Mouse (Mus musculus): ENCODE data around the gene Fkbp9. TPM values are rescaled to one million over a fixed set of nuclear protein-coding genes. Genes with fewer than 3 reads are reported as not detected.

Gene Fkbp9
- polyA plus RNA-seq, 1 experiment from 2014 or later: 27.5 TPM

GRCm38 (mm10) chr6:56832407-56832796 lies 543 bp downstream of the Fkbp9 start:
- 4% methylated on average over 15 of the region's 15 CpGs for WGBS
- H3K4me2 ChIP-seq (ENCODE audit: low read length): peak overlapping the region; percentile 87
- peak; percentile 26 for ATAC-seq

GRCm38 (mm10) chr6:56832830-56833229 lies 971 bp downstream of the Fkbp9 start:
- no peaks in the 10 kb centered on the region for H3K27me3 ChIP-seq (replicated peaks; ENCODE audit: control insufficient read depth, insufficient read depth, low read length)
- no peaks in the 10 kb centered on the region for H3K36me3 ChIP-seq (ENCODE audit: control insufficient read depth, insufficient read depth)
- ATAC-seq: no peak

More at GRCm38 (mm10) chr6:56832407-56832796, 543 bp downstream of the Fkbp9 start:
- no peaks in the 10 kb centered on the region for H3K36me3 ChIP-seq (ENCODE audit: control insufficient read depth, insufficient read depth)
- H3K4me3 ChIP-seq (replicated peaks; ENCODE audit: low read length): peak overlapping the region; percentile 63
- no peaks in the 10 kb centered on the region for H3K27me3 ChIP-seq (replicated peaks; ENCODE audit: control insufficient read depth, insufficient read depth, low read length)
- H3K9ac ChIP-seq (replicated peaks; ENCODE audit: low read depth, low read length): peak overlapping the region; percentile 70
- H3K27ac ChIP-seq (ENCODE audit: low read length): no peak overlapping the region
- no peaks in the 10 kb centered on the region for H3K9me3 ChIP-seq (ENCODE audit: control insufficient read depth, low read length)
- peaks cover 8% of the 10 kb centered on the region; the same call in 1 of the 2 replicates for H3K4me1 ChIP-seq (replicated peaks; ENCODE audit: control insufficient read depth, insufficient read depth, low read length)

GRCm38 (mm10) chr6:56834769-56835168 lies 2.9 kb downstream of the Fkbp9 start:
- H3K9ac ChIP-seq (replicated peaks; ENCODE audit: low read depth, low read length): no peak overlapping the region
- WGBS: 61% methylated on average over 5 of the region's 5 CpGs
- H3K4me1 ChIP-seq (replicated peaks; ENCODE audit: control insufficient read depth, insufficient read depth, low read length): peaks cover 8% of the 10 kb centered on the region; the same call in 1 of the 2 replicates
- no peaks in the 10 kb centered on the region for H3K27me3 ChIP-seq (replicated peaks; ENCODE audit: control insufficient read depth, insufficient read depth, low read length)
- H3K4me2 ChIP-seq (ENCODE audit: low read length): no peak overlapping the region
- no peak overlapping the region for H3K4me3 ChIP-seq (replicated peaks; ENCODE audit: low read length)
- no peaks in the 10 kb centered on the region for H3K9me3 ChIP-seq (ENCODE audit: control insufficient read depth, low read length)
- no peak for ATAC-seq
- no peak overlapping the region for H3K27ac ChIP-seq (ENCODE audit: low read length)
- no peaks in the 10 kb centered on the region for H3K36me3 ChIP-seq (ENCODE audit: control insufficient read depth, insufficient read depth)

More at GRCm38 (mm10) chr6:56832830-56833229, 971 bp downstream of the Fkbp9 start:
- Histone ChIP-seq H3K4me2 (ENCODE audit: low read length) (no peak overlapping the region), H3K27ac (ENCODE audit: low read length) (no peak overlapping the region), H3K4me1 (replicated peaks; ENCODE audit: control insufficient read depth, insufficient read depth, low read length) (peaks cover 8% of the 10 kb centered on the region; the same call in 1 of the 2 replicates), H3K4me3 (replicated peaks; ENCODE audit: low read length) (no peak overlapping the region), H3K9ac (replicated peaks; ENCODE audit: low read depth, low read length) (no peak overlapping the region), H3K9me3 (ENCODE audit: control insufficient read depth, low read length) (no peaks in the 10 kb centered on the region)

GRCm38 (mm10) chr6:56835532-56835931 lies 3.7 kb downstream of the Fkbp9 start:
- no peak for ATAC-seq
- Histone ChIP-seq H3K27me3 (replicated peaks; ENCODE audit: control insufficient read depth, insufficient read depth, low read length) (no peaks in the 10 kb centered on the region), H3K9ac (replicated peaks; ENCODE audit: low read depth, low read length) (no peak overlapping the region), H3K9me3 (ENCODE audit: control insufficient read depth, low read length) (no peaks in the 10 kb centered on the region), H3K4me1 (replicated peaks; ENCODE audit: control insufficient read depth, insufficient read depth, low read length) (peaks cover 8% of the 10 kb centered on the region; the same call in 1 of the 2 replicates), H3K27ac (ENCODE audit: low read length) (no peak overlapping the region), H3K4me2 (ENCODE audit: low read length) (no peak overlapping the region), H3K36me3 (ENCODE audit: control insufficient read depth, insufficient read depth) (no peaks in the 10 kb centered on the region), H3K4me3 (replicated peaks; ENCODE audit: low read length) (no peak overlapping the region)
- WGBS: 87% methylated on average over 10 of the region's 10 CpGs

- no peak overlapping the region for H3K4me2 ChIP-seq (ENCODE audit: low read length)
- H3K4me1 ChIP-seq (replicated peaks; ENCODE audit: control insufficient read depth, insufficient read depth, low read length): 0 out of 2 replicates have a peak, but pooled peaks cover 4% of the 10 kb centered on the region
- ATAC-seq: no peak
- H3K27me3 ChIP-seq (replicated peaks; ENCODE audit: control insufficient read depth, insufficient read depth, low read length): no peaks in the 10 kb centered on the region
- H3K27ac ChIP-seq (ENCODE audit: low read length): no peak overlapping the region
- no peaks in the 10 kb centered on the region for H3K36me3 ChIP-seq (ENCODE audit: control insufficient read depth, insufficient read depth)
- no peak overlapping the region for H3K4me3 ChIP-seq (replicated peaks; ENCODE audit: low read length)
- H3K9me3 ChIP-seq (ENCODE audit: control insufficient read depth, low read length): no peaks in the 10 kb centered on the region
- 95% methylated on average over 12 of the region's 12 CpGs for WGBS
- no peak overlapping the region for H3K9ac ChIP-seq (replicated peaks; ENCODE audit: low read depth, low read length)
These were observed 5.3 kb downstream of the Fkbp9 start for GRCm38 (mm10) chr6:56837166-56837565.

GRCm38 (mm10) chr6:56837621-56838020 lies 5.8 kb downstream of the Fkbp9 start:
- no peaks in the 10 kb centered on the region for H3K36me3 ChIP-seq (ENCODE audit: control insufficient read depth, insufficient read depth)
- no peak overlapping the region for H3K9ac ChIP-seq (replicated peaks; ENCODE audit: low read depth, low read length)
- ATAC-seq: no peak
- H3K4me2 ChIP-seq (ENCODE audit: low read length): no peak overlapping the region
- no peak overlapping the region for H3K4me3 ChIP-seq (replicated peaks; ENCODE audit: low read length)
- no peaks in the 10 kb centered on the region for H3K4me1 ChIP-seq (replicated peaks; ENCODE audit: control insufficient read depth, insufficient read depth, low read length)
- no peaks in the 10 kb centered on the region for H3K27me3 ChIP-seq (replicated peaks; ENCODE audit: control insufficient read depth, insufficient read depth, low read length)
- H3K27ac ChIP-seq (ENCODE audit: low read length): no peak overlapping the region
- H3K9me3 ChIP-seq (ENCODE audit: control insufficient read depth, low read length): no peaks in the 10 kb centered on the region
- 94% methylated on average over 3 of the region's 3 CpGs for WGBS

- WGBS: 74% methylated on average over 3 of the region's 3 CpGs
- Histone ChIP-seq H3K36me3 (ENCODE audit: control insufficient read depth, insufficient read depth) (no peaks in the 10 kb centered on the region), H3K4me1 (replicated peaks; ENCODE audit: control insufficient read depth, insufficient read depth, low read length) (no peaks in the 10 kb centered on the region), H3K9ac (replicated peaks; ENCODE audit: low read depth, low read length) (no peak overlapping the region), H3K9me3 (ENCODE audit: control insufficient read depth, low read length) (no peaks in the 10 kb centered on the region), H3K27ac (ENCODE audit: low read length) (no peak overlapping the region), H3K4me2 (ENCODE audit: low read length) (no peak overlapping the region), H3K4me3 (replicated peaks; ENCODE audit: low read length) (no peak overlapping the region), H3K27me3 (replicated peaks; ENCODE audit: control insufficient read depth, insufficient read depth, low read length) (no peaks in the 10 kb centered on the region)
- ATAC-seq: no peak
These were observed 11.4 kb downstream of the Fkbp9 start for GRCm38 (mm10) chr6:56843229-56843628.

- H3K4me2 ChIP-seq (ENCODE audit: low read length): no peak overlapping the region
- H3K4me3 ChIP-seq (replicated peaks; ENCODE audit: low read length): no peak overlapping the region
- no peak overlapping the region for H3K9ac ChIP-seq (replicated peaks; ENCODE audit: low read depth, low read length)
- H3K27ac ChIP-seq (ENCODE audit: low read length): no peak overlapping the region
- H3K9me3 ChIP-seq (ENCODE audit: control insufficient read depth, low read length): no peaks in the 10 kb centered on the region
- ATAC-seq: no peak
- no peaks in the 10 kb centered on the region for H3K27me3 ChIP-seq (replicated peaks; ENCODE audit: control insufficient read depth, insufficient read depth, low read length)
- WGBS: 94% methylated on average over 2 of the region's 2 CpGs
- H3K36me3 ChIP-seq (ENCODE audit: control insufficient read depth, insufficient read depth): no peaks in the 10 kb centered on the region
- H3K4me1 ChIP-seq (replicated peaks; ENCODE audit: control insufficient read depth, insufficient read depth, low read length): no peaks in the 10 kb centered on the region
These were observed 12.5 kb downstream of the Fkbp9 start for GRCm38 (mm10) chr6:56844365-56844764.

- Histone ChIP-seq H3K9ac (replicated peaks; ENCODE audit: low read depth, low read length) (no peak overlapping the region), H3K4me1 (replicated peaks; ENCODE audit: control insufficient read depth, insufficient read depth, low read length) (no peaks in the 10 kb centered on the region), H3K9me3 (ENCODE audit: control insufficient read depth, low read length) (no peaks in the 10 kb centered on the region), H3K27me3 (replicated peaks; ENCODE audit: control insufficient read depth, insufficient read depth, low read length) (no peaks in the 10 kb centered on the region), H3K4me2 (ENCODE audit: low read length) (no peak overlapping the region), H3K4me3 (replicated peaks; ENCODE audit: low read length) (no peak overlapping the region), H3K27ac (ENCODE audit: low read length) (no peak overlapping the region), H3K36me3 (ENCODE audit: control insufficient read depth, insufficient read depth) (no peaks in the 10 kb centered on the region)
- WGBS: 81% methylated on average over 3 of the region's 3 CpGs
- no peak for ATAC-seq
These were observed 17.1 kb downstream of the Fkbp9 start for GRCm38 (mm10) chr6:56848974-56849373.

GRCm38 (mm10) chr6:56850315-56850714 lies 18.5 kb downstream of the Fkbp9 start:
- H3K9ac ChIP-seq (replicated peaks; ENCODE audit: low read depth, low read length): no peak overlapping the region
- H3K4me1 ChIP-seq (replicated peaks; ENCODE audit: control insufficient read depth, insufficient read depth, low read length): no peaks in the 10 kb centered on the region
- no peak for ATAC-seq
- H3K36me3 ChIP-seq (ENCODE audit: control insufficient read depth, insufficient read depth): no peaks in the 10 kb centered on the region
- H3K4me2 ChIP-seq (ENCODE audit: low read length): no peak overlapping the region
- WGBS: 69% methylated on average over 7 of the region's 7 CpGs
- H3K27ac ChIP-seq (ENCODE audit: low read length): no peak overlapping the region
- no peaks in the 10 kb centered on the region for H3K27me3 ChIP-seq (replicated peaks; ENCODE audit: control insufficient read depth, insufficient read depth, low read length)
- no peak overlapping the region for H3K4me3 ChIP-seq (replicated peaks; ENCODE audit: low read length)
- H3K9me3 ChIP-seq (ENCODE audit: control insufficient read depth, low read length): no peaks in the 10 kb centered on the region

Measured in forebrain, embryonic 16.5 days (tissue).